Mouse (Mus musculus): ENCODE measurements around the gene Tmed8. TPM values are rescaled to one million over a fixed set of nuclear protein-coding genes. Genes with fewer than 3 reads are reported as not detected.
"Not testable (repeated sequence)": the region's sequence is repeated elsewhere in the genome, so short reads cannot be mapped to it uniquely, and the experiment has no call there.

Tmed8 gene
- polyA plus RNA-seq, 1 experiment, result 9.7 TPM

DNA sequence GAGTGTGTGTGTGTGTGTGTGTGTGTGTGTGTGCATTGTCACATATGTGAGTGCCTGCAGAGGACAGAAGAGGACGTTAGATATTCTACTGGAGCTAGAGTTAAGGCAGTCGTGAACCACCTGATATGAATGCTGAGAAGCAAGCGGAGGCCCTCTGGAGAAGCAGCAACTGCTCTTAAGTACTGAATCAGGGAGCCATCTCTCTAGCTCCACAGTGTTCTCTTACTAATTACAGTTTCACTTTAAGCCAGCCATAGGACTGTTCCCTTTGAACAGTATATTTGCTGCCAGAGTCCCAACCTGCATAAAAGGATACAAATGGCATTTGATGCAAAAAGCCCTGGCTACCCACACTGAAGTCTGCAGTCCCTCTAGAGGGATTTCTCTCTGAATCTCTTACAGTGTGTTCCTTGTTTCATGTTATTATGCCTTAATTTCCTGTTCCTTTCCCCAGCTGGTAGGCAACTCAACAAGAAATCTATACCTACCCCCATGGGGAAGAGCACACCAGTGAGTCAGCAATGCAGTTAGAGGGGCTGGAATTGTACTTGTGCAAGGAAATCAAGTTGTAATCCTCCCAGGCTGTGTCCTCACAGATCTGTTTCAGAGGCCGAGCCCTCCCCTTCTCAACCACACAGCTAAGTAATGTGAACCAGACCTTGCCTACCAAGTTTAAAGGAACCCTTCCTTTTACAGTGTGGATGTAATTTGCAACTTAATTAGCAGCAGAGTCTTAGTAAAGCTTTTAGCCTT lies 24.9 kb downstream of the Tmed8 start:
- no peak for TF ChIP-seq POLR2A (IDR thresholded peaks at IDR 0.05; ENCODE audit: borderline replicate concordance, low read depth, low read length)
- no peak for TF ChIP-seq CTCF (IDR thresholded peaks at IDR 0.05; ENCODE audit: low read depth, low read length)
- Histone ChIP-seq H3K4me3 (ENCODE audit: insufficient read depth, low read length) (0 out of 2 replicates have a peak overlapping the region, but pooled peaks have one; percentile 1), H3K27ac (ENCODE audit: insufficient read depth, low read depth, low read length) (peak overlapping the region; percentile 59), H3K4me1 (ENCODE audit: control insufficient read depth, insufficient read depth, low read length) (peaks cover 23% of the 10 kb centered on the region)

GRCm38 (mm10) chr12:87160815-87161214 lies 39.4 kb downstream of the Tmed8 start:
- Histone ChIP-seq H3K4me1 (ENCODE audit: control insufficient read depth, insufficient read depth, low read length) (no peaks in the 10 kb centered on the region), H3K27ac (ENCODE audit: insufficient read depth, low read depth, low read length) (no peak overlapping the region), H3K4me3 (ENCODE audit: insufficient read depth, low read length) (no peak overlapping the region)
- no peak for TF ChIP-seq CTCF (IDR thresholded peaks at IDR 0.05; ENCODE audit: low read depth, low read length)
- no peak for TF ChIP-seq POLR2A (IDR thresholded peaks at IDR 0.05; ENCODE audit: borderline replicate concordance, low read depth, low read length)

DNA sequence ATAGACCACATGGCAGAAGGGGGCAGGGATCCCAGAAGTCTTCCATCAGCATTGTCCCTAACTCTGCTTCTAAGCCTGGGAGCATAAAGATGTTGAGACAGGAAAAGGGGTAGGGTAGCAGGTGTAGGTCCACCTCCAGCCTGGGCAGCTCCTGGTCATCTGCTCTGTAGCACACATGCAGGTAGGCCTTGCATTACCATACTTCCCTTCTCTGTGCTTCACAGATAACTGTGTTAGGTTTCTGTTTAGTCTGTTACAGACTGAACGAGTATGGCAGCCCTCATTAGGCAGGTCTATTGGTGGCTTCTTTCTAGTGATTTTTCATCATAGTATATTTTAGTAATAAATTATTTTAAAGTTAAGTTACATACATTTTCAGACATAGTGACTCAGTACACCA lies 39.9 kb downstream of the Tmed8 start:
- Histone ChIP-seq H3K4me3 (ENCODE audit: insufficient read depth, low read length) (no peak overlapping the region), H3K4me1 (ENCODE audit: control insufficient read depth, insufficient read depth, low read length) (no peaks in the 10 kb centered on the region), H3K27ac (ENCODE audit: insufficient read depth, low read depth, low read length) (no peak overlapping the region)
- TF ChIP-seq CTCF (IDR thresholded peaks at IDR 0.05; ENCODE audit: low read depth, low read length) (no peak), POLR2A (IDR thresholded peaks at IDR 0.05; ENCODE audit: borderline replicate concordance, low read depth, low read length) (no peak)

DNA sequence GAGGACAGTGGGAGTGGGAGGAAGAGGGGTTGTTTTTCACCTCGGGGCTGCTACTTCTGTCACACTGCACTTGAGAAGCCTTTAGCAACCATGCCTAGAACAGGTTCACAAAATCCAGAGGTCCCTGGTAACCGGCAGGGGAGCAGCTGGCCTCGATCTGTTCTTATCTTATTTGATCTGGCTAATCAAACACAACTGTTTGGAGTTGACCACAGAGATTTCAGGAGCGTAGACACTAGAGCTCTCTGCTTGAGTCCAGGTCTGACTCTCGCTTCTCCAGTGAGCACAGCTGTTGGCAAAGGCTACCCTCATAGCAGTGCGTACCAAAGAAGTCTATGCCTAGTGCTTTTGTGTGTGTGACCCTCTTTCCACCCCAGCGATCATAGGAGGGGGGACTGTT lies 42.2 kb downstream of the Tmed8 start:
- Histone ChIP-seq H3K4me1 (ENCODE audit: control insufficient read depth, insufficient read depth, low read length) (no peaks in the 10 kb centered on the region), H3K27ac (ENCODE audit: insufficient read depth, low read depth, low read length) (no peak overlapping the region), H3K4me3 (ENCODE audit: insufficient read depth, low read length) (no peak overlapping the region)
- no peak for TF ChIP-seq POLR2A (IDR thresholded peaks at IDR 0.05; ENCODE audit: borderline replicate concordance, low read depth, low read length)
- TF ChIP-seq CTCF (IDR thresholded peaks at IDR 0.05; ENCODE audit: low read depth, low read length), result no peak

- no peak overlapping the region for H3K4me3 ChIP-seq (ENCODE audit: insufficient read depth, low read length)
- TF ChIP-seq CTCF (IDR thresholded peaks at IDR 0.05; ENCODE audit: low read depth, low read length) (no peak), POLR2A (IDR thresholded peaks at IDR 0.05; ENCODE audit: borderline replicate concordance, low read depth, low read length) (no peak)
Observed at GRCm38 (mm10) chr12:87157361-87157760, 42.9 kb downstream of the Tmed8 start.

DNA sequence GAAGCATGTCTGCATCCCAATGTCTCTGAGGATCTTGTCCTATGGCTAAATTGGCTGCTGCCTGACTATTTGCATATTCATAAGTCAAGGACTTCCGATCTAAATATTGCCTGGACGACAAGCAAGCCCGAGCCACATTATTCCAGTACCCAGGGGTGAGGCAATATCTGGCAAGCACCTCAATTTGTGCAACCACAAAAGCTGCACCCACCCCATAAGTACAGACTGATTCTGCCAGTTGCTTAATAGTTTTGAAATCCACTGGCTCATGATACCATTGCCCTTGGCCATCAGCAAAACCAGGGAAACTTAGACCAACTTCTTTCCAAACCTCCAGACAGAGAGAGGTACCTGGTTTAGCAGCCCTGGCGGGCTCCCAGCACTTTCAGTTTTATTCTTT lies 45.8 kb downstream of the Tmed8 start:
- not testable (repeated sequence) for H3K4me3 ChIP-seq (ENCODE audit: insufficient read depth, low read length); H3K27ac ChIP-seq (ENCODE audit: insufficient read depth, low read depth, low read length); H3K4me1 ChIP-seq (ENCODE audit: control insufficient read depth, insufficient read depth, low read length)

More at GRCm38 (mm10) chr12:87157361-87157760, 42.9 kb downstream of the Tmed8 start:
- H3K4me1 ChIP-seq (ENCODE audit: control insufficient read depth, insufficient read depth, low read length), result no peaks in the 10 kb centered on the region
- H3K27ac ChIP-seq (ENCODE audit: insufficient read depth, low read depth, low read length), result no peak overlapping the region

- no peaks in the 10 kb centered on the region for H3K4me1 ChIP-seq (ENCODE audit: control insufficient read depth, insufficient read depth, low read length)
- H3K4me3 ChIP-seq (ENCODE audit: insufficient read depth, low read length), result no peak overlapping the region
- H3K27ac ChIP-seq (ENCODE audit: insufficient read depth, low read depth, low read length), result no peak overlapping the region
- TF ChIP-seq CTCF (IDR thresholded peaks at IDR 0.05; ENCODE audit: low read depth, low read length) (no peak), POLR2A (IDR thresholded peaks at IDR 0.05; ENCODE audit: borderline replicate concordance, low read depth, low read length) (no peak)
Observed at GRCm38 (mm10) chr12:87149471-87149870, 50.8 kb downstream of the Tmed8 start.

GRCm38 (mm10) chr12:87148136-87148535 lies 52.1 kb downstream of the Tmed8 start:
- TF ChIP-seq CTCF (IDR thresholded peaks at IDR 0.05; ENCODE audit: low read depth, low read length), result no peak
- TF ChIP-seq POLR2A (IDR thresholded peaks at IDR 0.05; ENCODE audit: borderline replicate concordance, low read depth, low read length), result no peak
- peak overlapping the region; percentile 86 for H3K4me3 ChIP-seq (ENCODE audit: insufficient read depth, low read length)
- H3K27ac ChIP-seq (ENCODE audit: insufficient read depth, low read depth, low read length), result peak overlapping the region; percentile 9; the same call in 1 of the 2 replicates
- H3K4me1 ChIP-seq (ENCODE audit: control insufficient read depth, insufficient read depth, low read length), result no peaks in the 10 kb centered on the region

- TF ChIP-seq POLR2A (IDR thresholded peaks at IDR 0.05; ENCODE audit: borderline replicate concordance, low read depth, low read length) (no peak), CTCF (IDR thresholded peaks at IDR 0.05; ENCODE audit: low read depth, low read length) (no peak)
- H3K27ac ChIP-seq (ENCODE audit: insufficient read depth, low read depth, low read length), result peak within 1 kb of the TSS; percentile 61
- H3K4me1 ChIP-seq (ENCODE audit: control insufficient read depth, insufficient read depth, low read length), result no peaks in the 10 kb centered on the region
- H3K4me3 ChIP-seq (ENCODE audit: insufficient read depth, low read length), result peak within 1 kb of the TSS; percentile 86
Observed at GRCm38 (mm10) chr12:87147395-87148089, 52.7 kb downstream of the Tmed8 start, which contains the start of gene Pomt2. Gene Pomt2 (minus strand): TSS chr12:87147968.

DNA sequence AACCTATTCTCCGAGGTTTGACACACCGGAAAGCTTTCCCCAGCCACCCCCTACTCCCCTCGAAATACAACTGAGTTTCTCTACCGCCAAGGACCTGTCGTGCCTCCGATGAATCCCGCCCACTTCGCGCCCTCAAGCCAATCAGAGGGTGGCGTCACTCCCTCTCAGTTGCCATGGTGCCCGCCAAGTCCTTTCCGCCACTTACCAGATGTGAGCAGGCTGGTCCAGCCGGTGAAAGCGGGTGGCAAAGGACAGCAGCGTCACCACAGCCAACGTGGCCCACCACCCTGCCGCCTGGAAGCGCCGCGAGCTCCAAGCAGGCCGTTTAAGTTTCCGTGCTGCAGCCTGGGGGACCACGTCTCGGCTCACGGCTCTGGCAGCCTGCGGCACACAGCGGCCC lies 53.3 kb downstream of the Tmed8 start, which contains the start of gene Gstz1:
Gstz1 (plus strand) TSS at position 200 of the 400 bp plus-strand sequence.
- TF ChIP-seq POLR2A (IDR thresholded peaks at IDR 0.05; ENCODE audit: borderline replicate concordance, low read depth, low read length) (no peak), CTCF (IDR thresholded peaks at IDR 0.05; ENCODE audit: low read depth, low read length) (no peak)
- Histone ChIP-seq H3K4me1 (ENCODE audit: control insufficient read depth, insufficient read depth, low read length) (no peaks in the 10 kb centered on the region), H3K27ac (ENCODE audit: insufficient read depth, low read depth, low read length) (peak within 1 kb of the TSS; percentile 61), H3K4me3 (ENCODE audit: insufficient read depth, low read length) (peak within 1 kb of the TSS; percentile 86)
